Mouse (Mus musculus) limb, embryonic 10.5 days (tissue): ENCODE measurements at regions not wholly inside any gene's neighbourhood (a gene's known extent, or its start where the extent isn't known, plus 50 kb on each side); places are given as distances from the start of the nearest gene placed in this dataset.

Experiments used
- DNase-seq: peaks from one replicate; pipeline ENCODE4 v3.0.0-alpha.2; 2017; ENCODE audit warnings: low spot score
- H3K27ac ChIP-seq: fragments of 300-500 bp; sonication (generic); 2 replicates; pipeline ENCODE4 v1.5.1; 2016; ENCODE audit warnings: mild to moderate bottlenecking
- H3K27me3 ChIP-seq: fragments of 300-500 bp; sonication (generic); 2 replicates; pipeline ENCODE4 v1.6.1; 2016; ENCODE audit warnings: low read depth, mild to moderate bottlenecking; ENCODE audit not compliant: poor library complexity, severe bottlenecking
- H3K36me3 ChIP-seq: fragments of 300-500 bp; sonication (generic); 2 replicates; pipeline ENCODE4 v1.6.1; 2016; ENCODE audit warnings: mild to moderate bottlenecking, moderate library complexity
- H3K4me1 ChIP-seq: fragments of 300-500 bp; sonication (generic); 2 replicates; pipeline ENCODE4 v1.6.1; 2016
- H3K4me3 ChIP-seq: fragments of 300-500 bp; sonication (generic); 2 replicates; pipeline ENCODE4 v1.5.1; 2016; ENCODE audit warnings: mild to moderate bottlenecking, moderate library complexity
- H3K9me3 ChIP-seq: fragments of 300-500 bp; sonication (generic); replicated peaks from 2 replicates; pipeline ENCODE4 v1.6.1; 2016; ENCODE audit warnings: mild to moderate bottlenecking
- WGBS: fragments of 180-500 bp; shearing (Covaris S2); methylation state at CpG from one replicate; pipeline ENCODE4 v1.1.7; 2016; 5-methylcytosine and 5-hydroxymethylcytosine counted together

DNA sequence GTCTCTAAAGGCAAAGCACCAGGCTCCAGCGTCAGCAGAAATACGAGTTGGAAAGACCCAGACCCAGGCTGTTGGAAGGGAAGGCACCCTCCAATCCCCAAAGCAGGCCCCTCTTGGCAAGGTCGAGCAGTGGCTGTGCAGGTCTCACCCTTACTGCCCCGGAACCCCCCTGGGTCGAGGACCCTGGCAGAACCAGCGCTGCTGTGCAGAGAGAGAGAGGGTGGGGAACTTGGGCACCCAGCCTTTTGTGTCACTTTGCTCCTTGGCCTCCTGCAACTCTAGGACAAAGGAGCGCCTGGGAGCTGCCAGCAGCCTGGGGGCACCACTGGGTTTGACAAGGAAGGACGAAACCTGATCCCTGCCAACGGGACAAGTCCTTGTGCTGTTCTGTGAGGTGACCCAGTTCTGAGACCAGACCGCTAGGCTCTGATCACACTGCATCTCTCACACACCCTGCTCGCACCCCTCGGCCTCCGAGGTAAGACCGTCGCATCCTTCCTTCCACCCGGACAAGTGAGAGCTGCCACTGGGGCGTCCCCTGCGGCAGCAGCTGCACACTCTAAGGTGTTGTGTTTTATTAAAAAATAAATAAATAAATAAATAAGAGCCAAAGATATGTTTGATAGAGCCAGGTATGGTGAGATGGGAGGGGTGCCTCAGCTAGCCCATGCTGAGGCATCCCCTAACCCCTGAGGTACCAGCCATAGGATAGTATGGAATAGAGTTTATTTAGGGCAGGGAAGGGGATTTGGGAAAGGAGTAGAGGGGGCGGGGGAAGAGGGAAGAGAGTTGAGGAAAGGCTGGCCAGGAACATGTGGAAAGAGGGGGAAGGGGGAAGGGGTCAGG lies 138.2 kb downstream of the Ly86 start:
- Histone ChIP-seq H3K4me1 (peaks cover 23% of the 10 kb centered on the region), H3K27ac (peak overlapping the region; percentile 90), H3K27me3 (0 out of 2 replicates have a peak, but pooled peaks cover 5% of the 10 kb centered on the region), H3K4me3 (peak overlapping the region; percentile 39), H3K9me3 (no peaks in the 10 kb centered on the region), H3K36me3 (no peaks in the 10 kb centered on the region)
- DNase-seq: peak; percentile 66
- 12% methylated on average over 19 of the region's 19 CpGs for WGBS

DNA sequence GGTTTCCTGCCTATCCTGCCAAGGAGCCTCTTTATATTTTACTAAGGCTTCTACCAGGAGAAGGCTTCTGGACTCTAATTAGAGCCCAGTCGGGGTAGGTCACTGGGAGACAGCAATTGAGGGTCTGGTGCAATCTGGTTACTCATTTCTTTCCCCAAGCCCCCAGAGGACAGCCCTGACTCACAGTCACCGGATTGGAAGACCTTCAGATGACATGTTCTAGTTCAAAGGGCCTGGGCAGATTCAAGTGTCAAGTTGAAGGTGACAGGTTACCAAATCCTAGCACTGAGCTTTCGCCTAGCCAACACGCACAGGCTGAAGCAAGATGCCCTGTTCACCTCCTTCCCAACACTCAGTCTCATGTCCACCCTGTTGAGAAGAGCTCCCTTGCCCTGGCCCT lies 139.6 kb downstream of the Ly86 start:
- H3K27ac ChIP-seq: no peak overlapping the region
- no peak for DNase-seq
- H3K36me3 ChIP-seq: no peaks in the 10 kb centered on the region
- H3K9me3 ChIP-seq: no peaks in the 10 kb centered on the region
- peaks cover 21% of the 10 kb centered on the region for H3K4me1 ChIP-seq
- H3K27me3 ChIP-seq: no peaks in the 10 kb centered on the region
- WGBS: 77% methylated on average over 4 of the region's 4 CpGs
- H3K4me3 ChIP-seq: no peak overlapping the region

DNA sequence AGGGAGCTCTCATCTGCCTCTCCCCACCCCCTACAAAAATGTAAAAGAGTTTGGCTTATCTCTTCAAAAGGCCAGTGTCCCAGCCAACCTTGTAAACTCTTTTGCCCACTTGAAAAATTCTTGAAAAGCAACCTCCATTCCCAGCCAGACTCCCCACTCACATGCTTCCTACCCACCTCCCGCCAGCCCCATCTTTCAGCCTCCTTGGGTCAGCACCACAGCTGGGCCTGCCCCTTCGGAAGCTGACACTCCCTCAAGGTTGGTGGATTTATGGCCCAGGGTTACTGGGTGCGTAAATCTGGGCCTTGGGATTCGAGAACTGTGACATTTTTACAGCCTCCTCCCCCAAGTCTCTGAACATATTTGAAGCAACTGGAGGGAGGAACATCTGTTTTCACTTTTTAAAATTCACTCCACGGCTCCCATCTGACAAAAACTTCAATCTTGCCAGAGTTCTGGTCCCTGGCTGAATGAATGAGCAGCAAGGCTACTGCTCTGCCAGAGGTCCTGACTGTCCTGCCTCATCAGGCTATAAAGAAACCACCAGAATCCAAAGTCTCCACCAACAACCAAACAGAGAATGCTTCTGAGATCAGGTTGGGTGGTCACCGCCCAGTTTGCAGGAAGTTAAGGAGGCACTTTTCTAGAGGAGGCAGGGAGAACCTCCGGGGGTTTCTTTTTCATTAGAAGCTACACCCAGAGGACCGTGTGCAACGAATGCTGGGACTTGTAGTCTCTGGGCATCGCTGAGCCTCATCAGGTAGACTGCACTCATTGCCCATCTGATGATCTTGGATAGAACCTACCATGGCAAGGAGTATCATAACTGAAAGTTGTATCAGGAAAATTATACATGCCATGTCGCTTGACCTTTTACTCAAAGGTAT lies 147.3 kb downstream of the Ly86 start:
- Histone ChIP-seq H3K27ac (peak overlapping the region; percentile 82), H3K4me1 (peaks cover 21% of the 10 kb centered on the region), H3K36me3 (no peaks in the 10 kb centered on the region), H3K4me3 (peak overlapping the region; percentile 18; the same call in 1 of the 2 replicates), H3K27me3 (no peaks in the 10 kb centered on the region), H3K9me3 (no peaks in the 10 kb centered on the region)
- WGBS: 30% methylated on average over 11 of the region's 11 CpGs
- peak; percentile 77 for DNase-seq

DNA sequence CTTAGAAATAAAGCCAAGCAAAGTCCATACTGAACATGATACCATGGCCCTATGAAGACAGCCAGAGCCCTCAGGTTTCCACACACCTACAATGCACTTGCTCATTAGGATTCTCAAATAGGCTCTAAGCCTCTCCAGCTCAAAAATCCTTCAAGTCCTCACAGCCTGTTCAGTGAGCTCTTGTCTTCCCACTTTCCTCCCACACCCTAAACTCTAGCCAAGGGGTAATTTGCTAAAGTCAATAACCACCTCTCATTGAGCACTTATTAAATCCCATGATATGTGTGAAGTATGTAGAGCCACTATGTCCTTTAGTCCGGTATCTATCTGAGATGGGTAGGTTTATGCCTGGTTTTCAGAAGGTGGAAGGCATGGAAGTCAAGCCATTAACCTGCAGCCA lies 148.3 kb downstream of the Ly86 start:
- Histone ChIP-seq H3K4me3 (no peak overlapping the region), H3K36me3 (no peaks in the 10 kb centered on the region), H3K27me3 (no peaks in the 10 kb centered on the region), H3K27ac (no peak overlapping the region), H3K9me3 (no peaks in the 10 kb centered on the region), H3K4me1 (peaks cover 21% of the 10 kb centered on the region)
- DNase-seq: no peak
- whole genome bisulfite sequencing: 91% methylated on average over 1 of the region's 1 CpGs

DNA sequence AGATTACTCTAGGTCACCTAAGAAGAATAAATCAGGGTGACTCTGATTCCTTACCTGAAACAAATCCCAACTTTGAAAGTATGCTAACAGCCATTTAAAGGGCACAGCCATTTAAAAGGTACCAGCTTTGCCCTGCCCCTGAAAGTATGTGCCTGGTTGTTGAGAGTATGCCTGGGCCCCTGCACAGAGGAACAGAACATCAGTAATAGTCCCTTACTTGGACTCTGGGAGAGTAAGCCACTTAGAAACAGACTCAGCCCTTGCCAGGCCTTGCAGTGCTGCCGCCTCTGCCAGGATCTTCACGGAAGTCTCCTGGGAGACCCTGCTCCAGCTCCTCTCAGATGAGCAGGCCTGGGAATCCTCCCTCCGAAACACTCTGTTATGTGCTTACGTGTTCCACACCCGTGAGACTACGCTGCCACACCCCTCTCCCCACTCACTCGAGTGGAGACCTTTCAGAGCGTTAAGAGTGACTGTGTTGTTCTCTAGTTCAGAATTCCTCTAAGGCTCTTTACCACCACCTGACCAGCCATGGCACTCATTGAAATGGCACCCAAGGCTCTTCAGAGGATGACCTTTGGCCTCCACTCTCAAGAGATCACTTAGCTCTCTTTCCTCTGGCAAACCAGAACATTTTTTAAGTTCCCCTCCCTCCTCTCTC lies 150.4 kb downstream of the Ly86 start:
- Histone ChIP-seq H3K4me3 (no peak overlapping the region), H3K36me3 (no peaks in the 10 kb centered on the region), H3K9me3 (no peaks in the 10 kb centered on the region), H3K27me3 (no peaks in the 10 kb centered on the region), H3K27ac (no peak overlapping the region), H3K4me1 (peaks cover 25% of the 10 kb centered on the region)
- 79% methylated on average over 8 of the region's 8 CpGs for WGBS
- no peak for DNase-seq

DNA sequence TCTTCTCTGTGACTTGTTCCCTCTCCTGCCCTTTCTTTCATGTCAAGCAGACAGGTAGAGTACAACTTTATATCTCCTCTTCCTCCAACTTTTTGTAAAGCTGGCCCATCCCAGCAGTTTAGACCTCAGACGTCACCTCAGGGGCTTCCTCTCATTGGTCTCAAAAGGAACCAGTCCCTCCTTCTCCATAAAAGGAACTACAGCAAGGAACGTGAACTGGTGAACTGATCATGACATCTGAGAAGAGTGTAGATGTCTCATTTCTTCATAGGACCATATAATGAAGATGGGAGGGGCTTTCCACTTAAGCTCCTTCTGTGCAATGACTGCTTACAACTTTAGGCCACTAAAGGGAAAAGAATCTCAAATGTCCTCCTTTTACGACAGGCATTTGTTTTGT lies 153.0 kb downstream of the Ly86 start:
- DNase-seq: no peak
- H3K27me3 ChIP-seq: no peaks in the 10 kb centered on the region
- no peak overlapping the region for H3K27ac ChIP-seq
- peaks cover 7% of the 10 kb centered on the region for H3K4me1 ChIP-seq
- H3K9me3 ChIP-seq: no peaks in the 10 kb centered on the region
- 47% methylated on average over 3 of the region's 3 CpGs for WGBS
- no peaks in the 10 kb centered on the region for H3K36me3 ChIP-seq
- H3K4me3 ChIP-seq: no peak overlapping the region

DNA sequence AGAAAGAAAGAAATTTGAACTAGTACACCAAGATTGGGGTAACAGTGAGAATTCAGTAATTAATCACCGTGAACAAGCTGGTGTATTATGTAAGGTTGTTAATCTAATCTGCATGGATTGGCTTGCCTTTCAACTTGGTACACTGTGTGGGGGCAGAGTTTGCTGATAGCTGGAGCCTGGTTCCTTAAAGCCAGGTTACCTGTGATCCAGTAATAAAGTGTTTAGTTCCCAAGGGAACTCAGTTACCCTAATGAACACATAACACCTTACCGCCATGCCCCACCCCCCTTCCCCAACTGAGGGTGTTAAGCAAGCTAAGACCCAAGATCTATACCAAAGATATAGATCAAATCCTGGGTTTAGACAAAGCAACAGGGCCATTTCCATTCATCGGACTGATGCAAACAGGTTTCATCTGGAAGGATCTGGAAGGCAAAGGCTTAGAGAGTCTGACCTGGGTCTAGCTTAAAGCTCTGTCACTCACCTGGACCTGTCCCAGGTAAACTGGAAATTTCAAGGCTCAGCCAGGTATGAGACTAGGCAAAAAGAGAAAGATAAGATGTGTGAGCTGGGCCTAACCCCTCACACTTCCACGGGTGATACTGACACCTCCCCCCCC lies 155.8 kb downstream of the Ly86 start:
- Histone ChIP-seq H3K36me3 (no peaks in the 10 kb centered on the region), H3K27ac (no peak overlapping the region), H3K9me3 (no peaks in the 10 kb centered on the region), H3K4me1 (peaks cover 15% of the 10 kb centered on the region), H3K27me3 (no peaks in the 10 kb centered on the region), H3K4me3 (no peak overlapping the region)
- no peak for DNase-seq
- 63% methylated on average over 4 of the region's 4 CpGs for WGBS

DNA sequence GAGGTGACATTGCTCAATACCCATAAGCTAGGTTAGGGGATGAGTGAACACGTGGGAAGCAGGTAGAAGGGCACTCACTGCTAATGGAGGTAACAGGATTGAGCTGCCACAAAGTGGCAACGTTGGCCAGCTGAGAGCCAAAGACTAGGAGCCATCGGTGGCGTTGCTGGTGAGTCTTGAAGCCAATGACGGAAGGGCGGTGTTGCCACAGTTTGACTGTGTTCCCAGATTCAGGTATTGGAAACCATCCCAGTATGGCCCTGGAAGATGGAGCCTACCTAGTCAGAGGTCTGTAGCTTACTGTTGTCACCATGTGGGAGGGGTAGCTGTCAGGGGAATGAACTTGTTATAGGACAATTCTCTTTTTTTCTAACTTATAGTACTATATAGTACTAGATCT lies 158.4 kb downstream of the Ly86 start:
- WGBS: 89% methylated on average over 6 of the region's 6 CpGs
- Histone ChIP-seq H3K27ac (no peak overlapping the region), H3K4me3 (no peak overlapping the region), H3K9me3 (no peaks in the 10 kb centered on the region), H3K4me1 (peaks cover 34% of the 10 kb centered on the region), H3K36me3 (no peaks in the 10 kb centered on the region), H3K27me3 (no peaks in the 10 kb centered on the region)
- no peak for DNase-seq

DNA sequence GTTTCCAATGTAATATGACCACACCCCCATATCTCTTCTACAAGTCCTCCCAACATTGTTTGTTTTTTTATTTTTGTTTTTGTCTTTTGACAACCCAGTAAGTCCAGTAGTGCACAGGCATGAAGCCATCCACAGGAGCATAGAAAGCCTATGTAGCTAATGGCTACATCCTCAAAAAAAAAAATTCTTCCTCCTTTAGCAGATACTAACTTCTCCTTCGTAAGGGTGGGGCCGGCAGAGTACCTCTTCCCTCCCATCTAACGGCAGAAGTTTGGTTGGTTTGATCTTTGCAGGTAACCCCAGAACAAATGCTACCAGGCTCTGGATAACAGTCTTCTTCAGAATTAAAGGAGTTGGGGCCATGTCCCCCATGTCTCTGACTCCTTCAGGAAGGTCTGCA lies 158.9 kb downstream of the Ly86 start:
- H3K27me3 ChIP-seq: peaks cover 4% of the 10 kb centered on the region; the same call in 1 of the 2 replicates
- DNase-seq: no peak
- 93% methylated on average over 3 of the region's 3 CpGs for WGBS

DNA sequence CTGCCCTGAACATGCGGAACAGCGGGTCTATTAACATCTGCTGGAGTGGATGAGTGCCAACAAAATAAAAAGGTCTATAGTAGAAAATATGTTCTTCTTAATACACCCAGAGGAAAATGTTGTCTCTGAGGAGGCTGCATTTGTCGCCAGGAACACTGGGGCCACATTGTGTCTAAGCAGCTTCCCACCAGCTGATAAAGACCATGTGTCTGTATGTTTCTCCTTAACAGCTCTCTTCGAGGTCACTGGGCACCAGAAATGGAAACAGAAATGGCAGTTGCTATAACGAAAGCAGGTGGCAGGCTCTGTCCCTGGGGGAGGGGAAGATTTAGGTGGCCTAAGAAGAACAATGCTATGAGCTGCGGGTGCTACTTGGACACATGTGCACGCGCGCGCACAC lies 159.4 kb downstream of the Ly86 start:
- Histone ChIP-seq H3K9me3 (no peaks in the 10 kb centered on the region), H3K4me3 (no peak overlapping the region), H3K4me1 (peaks cover 40% of the 10 kb centered on the region), H3K27ac (no peak overlapping the region; the same call in 1 of the 2 replicates), H3K27me3 (peaks cover 6% of the 10 kb centered on the region; the same call in 1 of the 2 replicates), H3K36me3 (no peaks in the 10 kb centered on the region)
- WGBS: 81% methylated on average over 10 of the region's 10 CpGs
- no peak for DNase-seq

More for the DNA sequence above, 158.9 kb downstream of the Ly86 start:
- no peak overlapping the region for H3K4me3 ChIP-seq
- H3K4me1 ChIP-seq: peaks cover 35% of the 10 kb centered on the region
- no peaks in the 10 kb centered on the region for H3K36me3 ChIP-seq
- H3K9me3 ChIP-seq: no peaks in the 10 kb centered on the region
- no peak overlapping the region for H3K27ac ChIP-seq

DNA sequence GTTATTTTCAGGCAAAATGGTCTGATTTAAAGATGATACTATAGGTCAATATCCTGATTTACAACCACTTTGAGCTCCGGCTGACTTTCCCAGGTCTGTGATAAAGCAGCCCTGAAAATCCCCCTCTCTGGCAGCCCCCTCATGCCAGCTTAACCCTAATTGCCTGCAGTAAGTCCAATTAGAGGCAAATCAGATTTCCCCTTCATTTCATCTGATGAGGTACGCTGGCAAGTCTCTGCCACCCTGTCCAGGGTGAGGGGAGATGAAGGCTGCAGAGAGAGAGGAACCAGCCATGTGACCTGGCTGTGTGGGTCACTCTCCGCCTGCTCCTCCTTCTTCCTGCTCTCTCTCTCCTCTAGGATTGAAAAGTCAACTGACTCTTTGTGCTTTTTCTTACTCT lies 160.6 kb downstream of the Ly86 start:
- 64% methylated on average over 3 of the region's 3 CpGs for WGBS
- no peak for DNase-seq
- H3K9me3 ChIP-seq: no peaks in the 10 kb centered on the region
- peak overlapping the region; percentile 27 for H3K27ac ChIP-seq
- H3K36me3 ChIP-seq: no peaks in the 10 kb centered on the region
- H3K4me1 ChIP-seq: peaks cover 44% of the 10 kb centered on the region
- H3K4me3 ChIP-seq: no peak overlapping the region
- H3K27me3 ChIP-seq: peaks cover 6% of the 10 kb centered on the region; the same call in 1 of the 2 replicates

DNA sequence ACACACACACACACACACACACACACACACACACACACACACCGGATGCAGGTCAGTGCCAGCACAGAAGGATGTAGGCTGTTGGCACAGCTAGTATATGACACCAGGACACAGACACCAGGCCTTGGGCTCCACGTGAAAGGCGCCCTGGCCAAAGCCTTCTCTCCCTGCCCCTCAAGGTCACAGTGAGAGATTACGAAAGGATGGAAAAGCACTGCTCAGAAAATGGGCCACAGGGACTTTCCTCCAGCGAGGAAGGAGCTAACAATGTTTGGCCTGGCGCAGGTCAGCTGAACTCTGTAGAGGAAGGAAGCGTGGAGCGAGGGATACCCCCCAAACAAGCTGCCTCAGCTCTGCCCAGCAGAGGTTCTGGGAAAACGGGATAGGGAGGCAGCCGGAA lies 161.0 kb downstream of the Ly86 start:
- Histone ChIP-seq H3K27me3 (peaks cover 6% of the 10 kb centered on the region; the same call in 1 of the 2 replicates), H3K36me3 (no peaks in the 10 kb centered on the region), H3K27ac (peak overlapping the region; percentile 27), H3K4me3 (no peak overlapping the region), H3K9me3 (no peaks in the 10 kb centered on the region), H3K4me1 (peaks cover 44% of the 10 kb centered on the region)
- DNase-seq: no peak
- WGBS: 72% methylated on average over 10 of the region's 10 CpGs
